Mouse (Mus musculus): ENCODE measurements at regions not wholly inside any gene's neighbourhood (a gene's known extent, or its start where the extent isn't known, plus 50 kb on each side); places are given as distances from the start of the nearest gene placed in this dataset.

GRCm38 (mm10) chrX:58093245-58093644 is 70.7 kb downstream of the Zic3 start:
- DNase-seq = no peak

- DNase-seq = peak; percentile 7
Measured at GRCm38 (mm10) chrX:58117761-58118426, 95.4 kb downstream of the Zic3 start.

GRCm38 (mm10) chrX:58155371-58156124 is 133.0 kb downstream of the Zic3 start:
- no peak for DNase-seq

- DNase-seq = no peak
Measured at GRCm38 (mm10) chrX:58157361-58157760, 134.9 kb downstream of the Zic3 start.

- no peak for DNase-seq
Measured at GRCm38 (mm10) chrX:58166184-58166904, 143.8 kb downstream of the Zic3 start.

GRCm38 (mm10) chrX:58174326-58174725 is 151.8 kb downstream of the Zic3 start:
- DNase-seq = no peak
